Mouse (Mus musculus) MEL (cell line): ENCODE measurements around the gene Gm28048. TPM values are rescaled to one million over a fixed set of nuclear protein-coding genes. Genes with fewer than 3 reads are reported as not detected.

Experiments
- DNase-seq: peaks from one replicate; pipeline ENCODE4 v3.0.0; 2011; ENCODE audit warnings: low read depth, low spot score
- H3K27ac ChIP-seq: 2 replicates; pipeline ENCODE4 v1.5.1; 2012; ENCODE audit warnings: low read depth, mild to moderate bottlenecking, control low read depth, low read length, moderate library complexity; ENCODE audit not compliant: control insufficient read depth
- H3K27me3 ChIP-seq, 2 experiments: fragments of 150-350 bp in 1 of 2; sonication (generic) in 1 of 2; 2 replicates each; pipeline ENCODE4 v1.6.1; 2012; ENCODE audit warnings: low read length in 2 of 2, mild to moderate bottlenecking in 2 of 2, improper control_type of control experiment in 1 of 2, moderate library complexity in 1 of 2; ENCODE audit not compliant: insufficient read depth in 2 of 2, control insufficient read depth in 1 of 2
- H3K36me3 ChIP-seq, 2 experiments: 2 replicates each; pipeline ENCODE4 v1.6.1; 2012 to 2014; ENCODE audit warnings: low read length in 2 of 2, improper control_type of control experiment in 1 of 2, inconsistent platforms in 1 of 2, mild to moderate bottlenecking in 1 of 2; ENCODE audit not compliant: insufficient read depth in 2 of 2, control insufficient read depth in 1 of 2
- H3K4me1 ChIP-seq, 2 experiments: fragments of 150-350 bp in 1 of 2; sonication (generic) in 1 of 2; 2 replicates each; pipeline ENCODE4 v1.6.1; 2012; ENCODE audit warnings: low read length in 2 of 2, improper control_type of control experiment in 1 of 2, mild to moderate bottlenecking in 1 of 2; ENCODE audit not compliant: insufficient read depth in 2 of 2, control insufficient read depth in 1 of 2
- H3K4me3 ChIP-seq, 2 experiments: fragments of 150-350 bp in 1 of 2; sonication (generic) in 1 of 2; 2 replicates each; pipeline ENCODE4 v1.5.1; 2012; ENCODE audit warnings: low read depth in 2 of 2, low read length in 2 of 2, mild to moderate bottlenecking in 2 of 2, moderate library complexity in 2 of 2, control low read depth in 1 of 2, improper control_type of control experiment in 1 of 2; ENCODE audit not compliant: control insufficient read depth in 1 of 2, insufficient read depth in 1 of 2
- H3K79me2 ChIP-seq: 2 replicates; pipeline ENCODE4 v1.6.1; 2012; ENCODE audit warnings: mild to moderate bottlenecking, low read length, moderate library complexity; ENCODE audit not compliant: control insufficient read depth, poor library complexity, insufficient read depth
- H3K9ac ChIP-seq: 2 replicates; pipeline ENCODE4 v1.6.1; 2012; ENCODE audit warnings: low read depth, mild to moderate bottlenecking, control low read depth, low read length, moderate library complexity; ENCODE audit not compliant: control insufficient read depth, poor library complexity, severe bottlenecking
- H3K9me3 ChIP-seq: fragments of 150-350 bp; sonication (generic); replicated peaks from 2 replicates; pipeline ENCODE4 v1.6.1; 2012; ENCODE audit warnings: mild to moderate bottlenecking, low read length, improper control_type of control experiment, moderate library complexity; ENCODE audit not compliant: insufficient read depth
- CHD2 ChIP-seq: IDR thresholded peaks from 2 replicates; pipeline ENCODE4 v1.6.1; 2011; ENCODE audit warnings: low read length, improper control_type of control experiment
- E2F4 ChIP-seq: IDR thresholded peaks from 2 replicates; pipeline ENCODE4 v1.6.1; 2011; ENCODE audit warnings: low read depth, low read length, improper control_type of control experiment, borderline replicate concordance
- ELF1 ChIP-seq: IDR thresholded peaks from 2 replicates; pipeline ENCODE4 v1.6.1; 2014; ENCODE audit warnings: low read depth, mild to moderate bottlenecking, inconsistent platforms, low read length, improper control_type of control experiment, moderate library complexity
- ETS1 ChIP-seq: IDR thresholded peaks from 2 replicates; pipeline ENCODE4 v1.6.1; 2012; ENCODE audit warnings: low read depth, mild to moderate bottlenecking, inconsistent platforms, low read length, improper control_type of control experiment, moderate library complexity
- KAT2A ChIP-seq: conservative IDR thresholded peaks from 2 replicates; pipeline ENCODE4 v1.6.1; 2012; ENCODE audit warnings: low read depth, low read length, improper control_type of control experiment, inconsistent platforms
- MAFK ChIP-seq: IDR thresholded peaks from 2 replicates; pipeline ENCODE4 v1.6.1; 2011; ENCODE audit warnings: low read depth, mild to moderate bottlenecking, low read length, improper control_type of control experiment, borderline replicate concordance
- MAX ChIP-seq: IDR thresholded peaks from 2 replicates; pipeline ENCODE4 v1.6.1; 2011; ENCODE audit warnings: low read length, improper control_type of control experiment
- MAZ ChIP-seq: IDR thresholded peaks from 2 replicates; pipeline ENCODE4 v1.6.1; 2012; ENCODE audit warnings: low read depth, mild to moderate bottlenecking, inconsistent platforms, low read length, improper control_type of control experiment
- MXI1 ChIP-seq: IDR thresholded peaks from 2 replicates; pipeline ENCODE4 v1.6.1; 2011; ENCODE audit warnings: mild to moderate bottlenecking, low read depth, low read length, improper control_type of control experiment
- MYB ChIP-seq: IDR thresholded peaks from 2 replicates; pipeline ENCODE4 v1.6.1; 2011; ENCODE audit warnings: mild to moderate bottlenecking, low read depth, low read length, improper control_type of control experiment
- NRF1 ChIP-seq: IDR thresholded peaks from 2 replicates; pipeline ENCODE4 v1.6.1; 2014; ENCODE audit warnings: low read depth, mild to moderate bottlenecking, inconsistent platforms, low read length, improper control_type of control experiment, moderate library complexity; ENCODE audit not compliant: poor library complexity, insufficient read depth, severe bottlenecking
- POLR2A ChIP-seq, 2 experiments: IDR thresholded peaks; 2 replicates each; pipeline ENCODE4 v1.6.1; 2011 to 2012; ENCODE audit warnings: low read length in 2 of 2, mild to moderate bottlenecking in 2 of 2, control low read depth in 1 of 2, improper control_type of control experiment in 1 of 2, low read depth in 1 of 2, moderate library complexity in 1 of 2; ENCODE audit not compliant: control insufficient read depth in 1 of 2, insufficient read depth in 1 of 2, poor library complexity in 1 of 2
- POLR2AphosphoS5 ChIP-seq: IDR thresholded peaks from 2 replicates; pipeline ENCODE4 v1.6.1; 2012; ENCODE audit warnings: low read depth, borderline replicate concordance, mild to moderate bottlenecking, inconsistent platforms, low read length, moderate library complexity, mixed read lengths
- RAD21 ChIP-seq: IDR thresholded peaks from 2 replicates; pipeline ENCODE4 v1.6.1; 2011; ENCODE audit warnings: mild to moderate bottlenecking, low read depth, low read length, improper control_type of control experiment
- SIN3A ChIP-seq: IDR thresholded peaks from 2 replicates; pipeline ENCODE4 v1.6.1; 2012; ENCODE audit warnings: low read length, improper control_type of control experiment, inconsistent platforms
- SMC3 ChIP-seq: IDR thresholded peaks from 2 replicates; pipeline ENCODE4 v1.6.1; 2011; ENCODE audit warnings: low read depth, low read length, improper control_type of control experiment
- UBTF ChIP-seq: IDR thresholded peaks from 2 replicates; pipeline ENCODE4 v1.6.1; 2012; ENCODE audit warnings: low read depth, mild to moderate bottlenecking, inconsistent platforms, low read length, improper control_type of control experiment, moderate library complexity, borderline replicate concordance; ENCODE audit not compliant: insufficient read depth
- USF1 ChIP-seq: IDR thresholded peaks from 2 replicates; pipeline ENCODE4 v1.6.1; 2014; ENCODE audit warnings: low read depth, mild to moderate bottlenecking, inconsistent platforms, low read length, improper control_type of control experiment, moderate library complexity
- USF2 ChIP-seq, 2 experiments: IDR thresholded peaks; 2 replicates each; pipeline ENCODE4 v1.6.1; 2011 to 2012; ENCODE audit warnings: improper control_type of control experiment in 2 of 2, low read length in 2 of 2, borderline replicate concordance in 1 of 2, inconsistent platforms in 1 of 2, low read depth in 1 of 2, mild to moderate bottlenecking in 1 of 2; ENCODE audit not compliant: insufficient read depth in 1 of 2
- ZNF384 ChIP-seq: IDR thresholded peaks from 2 replicates; pipeline ENCODE4 v1.6.1; 2012; ENCODE audit warnings: low read depth, mild to moderate bottlenecking, inconsistent platforms, low read length, improper control_type of control experiment
- polyA plus RNA-seq, 2 experiments: library from polyadenylated mRNA; stranded (reverse) in 1 of 2; unstranded in 1 of 2; fragments of >175 nt in 1 of 2; fragments of >200 nt in 1 of 2; gene quantifications; 2 replicates each; pipeline versions ENCODE4 v1.2.1 to v1.2.4; 2012; ENCODE audit warnings: low replicate concordance in 2 of 2, low read depth in 1 of 2; ENCODE audit not compliant: insufficient read length in 2 of 2, insufficient read depth in 1 of 2, missing spikeins in 1 of 2
- total RNA-seq: library from RNA; depleted of rRNA; stranded (reverse); fragments of 300-350 nt; gene quantifications from 2 replicates; pipeline ENCODE4 v1.2.3, GENCODE M21; 2012

Gene Gm28048
- total and polyA plus RNA-seq, 3 experiments, result 8.6 to 15.0 TPM; not detected in 1

DNA sequence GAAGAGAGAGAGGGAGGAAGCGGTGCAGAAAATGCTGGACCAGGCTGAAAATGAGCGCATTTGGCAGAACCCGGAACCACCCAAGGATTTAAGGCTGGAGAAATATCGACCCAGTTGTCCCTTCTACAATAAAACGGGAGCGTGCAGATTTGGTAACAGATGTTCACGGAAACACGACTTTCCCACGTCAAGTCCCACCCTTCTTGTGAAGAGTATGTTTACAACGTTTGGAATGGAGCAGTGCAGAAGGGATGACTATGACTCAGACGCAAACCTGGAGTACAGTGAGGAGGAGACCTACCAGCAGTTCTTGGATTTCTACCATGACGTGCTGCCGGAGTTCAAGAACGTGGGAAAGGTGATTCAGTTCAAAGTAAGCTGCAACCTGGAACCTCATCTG, 8.3 kb downstream of the Gm28048 start:
- Histone ChIP-seq H3K27ac (peak overlapping the region; percentile 94), H3K27me3 (no peaks in the 10 kb centered on the region), H3K36me3 (peaks cover 0 to 30% of the 10 kb centered on the region in 2 experiments; a peak in 3 of 4 replicates), H3K9ac (peak overlapping the region; percentile 71), H3K79me2 (peaks cover 55% of the 10 kb centered on the region), H3K4me1 (peaks cover 0 to 17% of the 10 kb centered on the region in 2 experiments; a peak in 2 of 4 replicates), H3K4me3 (peak overlapping the region; percentile 74 to 77), H3K9me3 (no peaks in the 10 kb centered on the region)
- DNase-seq, result peak; percentile 62
- TF ChIP-seq KAT2A, result no peak
- no peak for TF ChIP-seq ETS1
- TF ChIP-seq MAFK, result no peak
- no peak for TF ChIP-seq POLR2AphosphoS5
- TF ChIP-seq ZNF384, result no peak
- TF ChIP-seq MYB, result no peak
- no peak for TF ChIP-seq RAD21
- TF ChIP-seq MAZ, result no peak
- no peak for TF ChIP-seq USF1
- TF ChIP-seq CHD2, result no peak
- TF ChIP-seq ELF1, result no peak
- no peak for TF ChIP-seq SMC3
- no peak for TF ChIP-seq E2F4
- TF ChIP-seq SIN3A, result no peak; the same call in 1 of the 2 replicates
- TF ChIP-seq POLR2A (IDR thresholded peaks at IDR 0.05; ENCODE audit: control insufficient read depth in 1 of 2, insufficient read depth in 1 of 2, low read depth in 1 of 2, low read length in 2 of 2, poor library complexity in 1 of 2), result no peak
- no peak for TF ChIP-seq MXI1
- TF ChIP-seq USF2 (IDR thresholded peaks at IDR 0.05; ENCODE audit: borderline replicate concordance in 1 of 2, insufficient read depth in 1 of 2, low read depth in 1 of 2, low read length in 2 of 2), result no peak
- TF ChIP-seq UBTF, result no peak
- no peak for TF ChIP-seq MAX
- no peak for TF ChIP-seq NRF1
